Mouse (Mus musculus) heart, embryonic 11.5 days (tissue): ENCODE data around the gene Rnf150. TPM values are rescaled to one million over a fixed set of nuclear protein-coding genes. Genes with fewer than 3 reads are reported as not detected.
"Not testable (repeated sequence)": the region's sequence is repeated elsewhere in the genome, so short reads cannot be mapped to it uniquely, and the experiment has no call there.

ENCODE experiments used
- ATAC-seq: fragments of 200-750 bp; cut with Nextera tagmentation; replicated peaks from 2 replicates; pipeline ENCODE4 v1.8.0; 2017; ENCODE audit warnings: moderate library complexity; ENCODE audit not compliant: insufficient number of reproducible peaks, low FRiP score, low TSS enrichment
- H3K27ac ChIP-seq: fragments of 300-500 bp; sonication (generic); 2 replicates; pipeline ENCODE4 v1.5.1; 2014; ENCODE audit warnings: mild to moderate bottlenecking, low read depth, low read length
- H3K27me3 ChIP-seq: fragments of 300-500 bp; sonication (generic); 2 replicates; pipeline ENCODE4 v1.6.1; 2014; ENCODE audit warnings: mild to moderate bottlenecking, low read length, mixed read lengths; ENCODE audit not compliant: control insufficient read depth, insufficient read depth
- H3K36me3 ChIP-seq: fragments of 300-500 bp; sonication (generic); 2 replicates; pipeline ENCODE4 v1.6.1; 2014; ENCODE audit warnings: mild to moderate bottlenecking, low read length, moderate library complexity, mixed read lengths; ENCODE audit not compliant: control insufficient read depth, insufficient read depth
- H3K4me1 ChIP-seq: fragments of 300-500 bp; sonication (generic); 2 replicates; pipeline ENCODE4 v1.6.1; 2014; ENCODE audit warnings: low read length; ENCODE audit not compliant: control insufficient read depth, insufficient read depth
- H3K4me2 ChIP-seq: fragments of 300-500 bp; sonication (generic); 2 replicates; pipeline ENCODE4 v1.6.1; 2014; ENCODE audit warnings: mild to moderate bottlenecking, moderate library complexity
- H3K4me3 ChIP-seq: fragments of 300-500 bp; sonication (generic); 2 replicates; pipeline ENCODE4 v1.5.1; 2014; ENCODE audit warnings: low read depth, low read length
- H3K9ac ChIP-seq: fragments of 300-500 bp; sonication (generic); 2 replicates; pipeline ENCODE4 v1.6.1; 2014; ENCODE audit warnings: mild to moderate bottlenecking, low read depth, low read length, moderate library complexity
- H3K9me3 ChIP-seq: fragments of 300-500 bp; sonication (generic); replicated peaks from 2 replicates; pipeline ENCODE4 v1.6.1; 2016; ENCODE audit warnings: low read length; ENCODE audit not compliant: control insufficient read depth
- WGBS: fragments of 180-500 bp; shearing (Covaris S2); extraction: QIAGEN DNeasy Blood & Tissue Kit; methylation state at CpG from one replicate; pipeline ENCODE4 v1.1.7; 2014; ENCODE audit not compliant: insufficient replicate concordance; 5-methylcytosine and 5-hydroxymethylcytosine counted together
- polyA plus RNA-seq: library from polyadenylated mRNA; unstranded; fragments of >200 nt; fragmentation: Nextera tagmentation; extraction: Ambion mirVana; gene quantifications from 2 replicates; pipeline ENCODE4 v1.2.1, GENCODE M21; 2014

The Rnf150 gene
- polyA plus RNA-seq, 1 experiment from 2014 or later: 1.1 TPM

DNA sequence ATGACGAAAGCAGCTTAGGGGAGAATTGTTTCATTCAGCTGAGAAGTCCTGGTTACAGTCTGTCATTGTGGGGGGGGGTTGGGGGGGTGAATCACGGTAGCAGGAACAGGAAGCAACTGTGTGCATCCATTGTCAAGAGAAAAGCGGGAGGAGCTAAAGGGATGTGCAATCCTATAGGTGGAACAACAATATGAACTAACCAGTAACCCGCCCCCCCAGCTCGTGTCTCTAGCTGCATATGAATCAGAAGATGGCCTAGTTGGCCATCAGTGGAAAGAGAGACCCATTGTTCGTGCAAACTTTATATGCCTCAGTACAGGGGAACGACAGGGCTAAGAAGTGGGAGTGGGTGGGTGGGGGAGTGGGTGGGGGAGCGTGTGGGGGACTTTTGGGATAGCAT, 218.7 kb downstream of the Rnf150 start:
- H3K4me3 ChIP-seq, H3K27ac ChIP-seq, ATAC-seq, H3K9ac ChIP-seq, H3K9me3 ChIP-seq, H3K4me2 ChIP-seq, H3K27me3 ChIP-seq, H3K4me1 ChIP-seq, H3K36me3 ChIP-seq: not testable (repeated sequence)
- 69% methylated on average over 7 of the region's 8 CpGs for WGBS

DNA sequence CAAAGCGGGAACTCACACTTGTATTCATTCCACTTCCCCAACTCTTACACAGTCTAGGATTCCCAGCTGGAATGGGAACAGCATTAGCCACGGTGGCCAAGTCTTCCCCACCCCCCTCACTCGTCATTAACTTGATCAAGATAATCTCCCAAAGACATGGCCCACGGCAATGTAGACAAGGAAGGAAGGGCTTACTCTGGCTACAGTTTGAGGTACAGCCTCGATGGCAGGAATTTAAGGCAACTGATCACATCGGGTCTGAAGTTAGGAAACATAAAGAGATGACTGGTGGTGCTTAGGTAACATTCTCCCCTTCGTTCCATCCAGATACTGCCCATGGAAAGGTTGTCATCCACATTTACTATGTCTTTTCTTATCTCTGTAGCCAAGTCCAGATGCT, 219.1 kb downstream of the Rnf150 start:
- Histone ChIP-seq H3K27me3 (no peaks in the 10 kb centered on the region), H3K36me3 (no peaks in the 10 kb centered on the region), H3K9ac (no peak overlapping the region), H3K4me3 (no peak overlapping the region), H3K4me1 (no peaks in the 10 kb centered on the region; the same call in 1 of the 2 replicates), H3K9me3 (no peaks in the 10 kb centered on the region), H3K4me2 (no peak overlapping the region), H3K27ac (no peak overlapping the region)
- 64% methylated on average over 7 of the region's 7 CpGs for WGBS
- no peak for ATAC-seq

DNA sequence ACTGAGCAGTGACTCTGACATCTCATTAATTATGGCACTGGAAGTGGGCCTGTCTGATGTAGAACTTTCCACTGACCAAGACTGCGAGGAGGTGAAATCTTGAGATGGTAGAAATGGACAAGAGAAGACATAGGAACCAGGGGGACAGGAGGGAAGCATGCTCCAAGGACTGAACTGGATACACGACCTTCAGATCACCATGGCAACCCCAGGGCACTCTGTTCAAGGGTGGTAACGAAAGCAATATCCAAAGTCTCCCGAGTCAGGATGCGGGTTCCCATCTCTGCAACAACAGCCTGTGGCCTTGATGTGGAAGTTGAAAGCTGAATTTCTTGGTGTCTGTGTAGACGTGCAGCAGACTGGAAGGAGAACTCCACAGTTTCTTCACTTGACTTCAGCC, 220.3 kb downstream of the Rnf150 start:
- Histone ChIP-seq H3K4me2 (no peak overlapping the region), H3K9me3 (no peaks in the 10 kb centered on the region), H3K9ac (no peak overlapping the region), H3K36me3 (no peaks in the 10 kb centered on the region), H3K27me3 (no peaks in the 10 kb centered on the region), H3K4me1 (no peaks in the 10 kb centered on the region; the same call in 1 of the 2 replicates), H3K27ac (no peak overlapping the region), H3K4me3 (no peak overlapping the region)
- WGBS: 74% methylated on average over 6 of the region's 6 CpGs
- ATAC-seq: no peak

DNA sequence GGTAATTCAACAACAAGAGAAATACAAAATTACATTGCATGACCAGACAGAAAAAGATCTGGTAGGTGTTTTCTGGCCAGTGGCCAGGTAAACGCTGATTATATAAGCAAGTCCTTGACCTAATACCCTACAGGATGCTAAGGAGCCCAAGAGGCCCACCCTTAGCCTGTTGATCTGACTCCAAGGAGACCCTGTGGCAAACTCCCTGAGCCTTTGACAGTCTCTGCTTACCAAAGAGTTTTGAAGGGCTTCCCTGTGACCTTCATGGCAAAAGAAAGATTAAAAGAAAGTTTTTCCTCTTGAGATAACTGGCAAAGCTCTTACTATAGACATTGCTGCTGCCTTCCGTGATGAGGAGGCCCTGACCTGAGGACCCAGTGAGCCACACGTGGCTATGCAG, 222.4 kb downstream of the Rnf150 start:
- no peaks in the 10 kb centered on the region for H3K4me1 ChIP-seq
- H3K4me3 ChIP-seq: no peak overlapping the region
- ATAC-seq: no peak
- WGBS: 62% methylated on average over 3 of the region's 3 CpGs
- H3K36me3 ChIP-seq: no peaks in the 10 kb centered on the region
- H3K4me2 ChIP-seq: no peak overlapping the region
- H3K9me3 ChIP-seq: no peaks in the 10 kb centered on the region
- no peak overlapping the region for H3K27ac ChIP-seq
- H3K9ac ChIP-seq: no peak overlapping the region
- H3K27me3 ChIP-seq: no peaks in the 10 kb centered on the region

DNA sequence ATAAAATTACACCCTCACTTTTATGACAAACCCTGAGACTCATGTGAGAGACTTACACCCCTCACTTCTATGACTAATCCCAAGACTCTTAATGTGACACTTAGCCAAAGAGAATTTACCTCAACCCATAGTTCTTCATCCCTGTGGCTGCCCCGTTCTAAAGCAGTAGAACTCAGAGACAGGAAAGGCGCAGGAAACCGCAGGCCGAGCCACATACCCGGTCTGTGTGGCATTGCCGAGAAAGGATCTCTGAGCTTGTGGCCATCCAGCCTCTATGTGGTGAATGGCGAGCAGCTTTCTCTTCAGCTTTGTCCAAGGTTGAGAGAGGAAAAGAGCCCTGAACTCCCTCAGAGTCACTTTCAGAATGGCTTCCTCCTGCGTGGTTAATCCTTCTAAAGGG, 223.5 kb downstream of the Rnf150 start:
- no peak overlapping the region for H3K4me3 ChIP-seq
- H3K9me3 ChIP-seq: no peaks in the 10 kb centered on the region
- H3K27me3 ChIP-seq: no peaks in the 10 kb centered on the region
- H3K4me2 ChIP-seq: no peak overlapping the region
- 74% methylated on average over 8 of the region's 8 CpGs for WGBS
- no peak for ATAC-seq
- no peak overlapping the region for H3K9ac ChIP-seq
- no peaks in the 10 kb centered on the region for H3K36me3 ChIP-seq
- no peaks in the 10 kb centered on the region for H3K4me1 ChIP-seq
- no peak overlapping the region for H3K27ac ChIP-seq

DNA sequence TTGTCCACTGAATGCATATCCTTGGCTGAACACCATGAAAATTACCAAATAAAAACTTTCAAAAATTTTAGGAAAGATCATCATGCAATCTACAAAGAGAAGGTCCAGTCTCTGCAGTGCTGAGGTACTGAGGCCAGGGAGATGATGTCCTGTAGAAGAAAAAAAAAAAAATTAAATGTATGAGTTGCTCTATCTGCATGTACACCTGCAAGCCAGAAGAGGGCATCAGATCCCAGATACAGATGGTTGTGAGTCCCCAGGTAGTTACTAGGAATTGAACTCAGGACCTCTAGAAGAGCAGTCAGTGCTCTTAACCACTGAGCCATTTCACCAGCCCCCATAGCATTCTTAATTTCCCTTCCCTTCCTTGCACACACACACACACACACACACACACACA, 224.4 kb downstream of the Rnf150 start:
- Histone ChIP-seq H3K27me3 (no peaks in the 10 kb centered on the region), H3K9me3 (no peaks in the 10 kb centered on the region), H3K36me3 (no peaks in the 10 kb centered on the region), H3K4me3 (no peak overlapping the region), H3K9ac (no peak overlapping the region), H3K4me1 (no peaks in the 10 kb centered on the region), H3K27ac (no peak overlapping the region), H3K4me2 (no peak overlapping the region)
- no peak for ATAC-seq

DNA sequence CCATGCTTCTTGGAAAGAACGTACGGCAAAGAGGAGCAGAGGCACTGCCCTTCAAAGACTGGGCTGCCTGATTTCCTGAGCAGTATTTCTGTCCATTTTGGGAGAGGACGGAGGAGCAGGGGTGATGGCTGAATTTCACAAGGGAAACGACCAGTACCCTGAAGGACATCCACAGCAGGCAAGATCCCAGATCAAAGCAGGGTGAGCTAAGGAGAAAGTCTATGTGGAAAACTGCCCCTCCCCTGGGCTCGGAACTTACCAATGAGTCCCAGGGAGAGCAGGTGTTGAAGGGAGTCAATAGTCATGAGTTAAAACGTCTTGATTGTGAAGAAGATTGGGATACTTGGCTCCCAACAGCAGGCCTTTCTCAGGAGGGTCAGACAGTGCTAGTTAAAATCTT, 225.0 kb downstream of the Rnf150 start:
- Histone ChIP-seq H3K36me3 (no peaks in the 10 kb centered on the region), H3K9me3 (no peaks in the 10 kb centered on the region), H3K4me1 (no peaks in the 10 kb centered on the region), H3K4me2 (no peak overlapping the region), H3K27me3 (no peaks in the 10 kb centered on the region), H3K4me3 (no peak overlapping the region), H3K27ac (no peak overlapping the region), H3K9ac (no peak overlapping the region)
- WGBS: 62% methylated on average over 6 of the region's 6 CpGs
- ATAC-seq: no peak

DNA sequence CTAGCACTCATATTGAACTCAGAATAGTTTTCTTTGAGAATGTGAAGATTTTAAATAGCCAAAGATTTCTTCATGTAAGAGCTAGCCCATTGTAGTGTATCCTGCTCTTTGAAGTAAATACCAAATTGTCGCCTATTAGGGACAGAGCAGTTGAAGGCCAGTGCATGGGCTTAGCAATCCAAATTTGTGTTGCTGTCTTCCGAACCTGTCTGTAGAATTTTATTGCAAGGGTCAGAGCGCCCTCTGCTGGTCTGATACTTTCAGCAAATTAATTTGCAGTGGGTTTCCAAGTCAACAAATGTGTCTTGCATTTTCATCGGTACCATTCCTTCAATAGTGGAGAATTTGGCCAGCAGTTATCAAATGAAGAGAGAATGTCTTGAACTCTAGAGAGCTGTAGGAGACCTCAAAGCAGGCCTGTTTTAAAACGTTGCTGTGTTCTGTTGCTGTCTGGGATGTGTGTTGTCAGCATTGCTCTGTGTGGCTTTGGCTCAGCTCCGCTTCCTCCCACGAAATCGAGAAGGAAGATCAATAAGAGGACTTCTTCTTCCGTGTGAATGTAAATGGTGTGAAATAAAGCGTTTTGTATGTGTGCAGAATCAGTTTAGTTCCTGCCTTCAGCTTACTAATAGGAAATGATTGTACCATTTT, 226.3 kb downstream of the Rnf150 start:
- H3K9ac ChIP-seq: no peak overlapping the region
- no peak overlapping the region for H3K4me2 ChIP-seq
- H3K9me3 ChIP-seq: no peaks in the 10 kb centered on the region
- 28% methylated on average over 10 of the region's 10 CpGs for WGBS
- H3K4me3 ChIP-seq: no peak overlapping the region
- no peak overlapping the region for H3K27ac ChIP-seq
- H3K4me1 ChIP-seq: no peaks in the 10 kb centered on the region
- H3K27me3 ChIP-seq: no peaks in the 10 kb centered on the region
- H3K36me3 ChIP-seq: no peaks in the 10 kb centered on the region
- ATAC-seq: no peak

DNA sequence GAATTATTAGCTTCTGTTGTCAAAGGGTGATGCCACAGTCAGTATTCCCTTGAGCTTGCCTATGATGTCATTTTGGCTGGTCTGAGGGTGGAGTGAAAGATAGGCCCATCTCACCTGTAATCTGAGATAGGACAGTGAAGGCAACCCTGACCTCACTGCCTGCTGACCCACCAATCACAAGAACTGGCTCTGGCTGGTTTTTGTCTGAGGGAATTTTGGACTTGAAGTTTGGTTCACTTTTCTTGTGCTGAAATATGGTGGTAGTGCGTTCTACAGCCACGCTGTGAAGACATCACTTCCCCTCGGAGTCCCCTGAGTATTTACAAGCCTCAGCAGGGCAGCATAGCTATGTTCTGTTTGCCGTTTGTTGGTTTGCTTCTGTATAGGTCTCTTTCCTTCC, 227.3 kb downstream of the Rnf150 start:
- no peak for ATAC-seq
- H3K27ac ChIP-seq: no peak overlapping the region
- H3K9ac ChIP-seq: no peak overlapping the region
- no peaks in the 10 kb centered on the region for H3K27me3 ChIP-seq
- H3K9me3 ChIP-seq: no peaks in the 10 kb centered on the region
- H3K4me2 ChIP-seq: no peak overlapping the region
- H3K4me1 ChIP-seq: no peaks in the 10 kb centered on the region
- WGBS: 82% methylated on average over 4 of the region's 4 CpGs
- H3K4me3 ChIP-seq: no peak overlapping the region
- H3K36me3 ChIP-seq: no peaks in the 10 kb centered on the region
